Mouse (Mus musculus) intestine, embryonic 14.5 days (tissue): ENCODE data around the gene Pop4. TPM values are rescaled to one million over a fixed set of nuclear protein-coding genes. Genes with fewer than 3 reads are reported as not detected.
A peak's percentile ranks its signal among the peaks of the same experiment; 100 is the strongest.
"Not testable (repeated sequence)": the region's sequence is repeated elsewhere in the genome, so short reads cannot be mapped to it uniquely, and the experiment has no call there.

ENCODE experiments used
- ATAC-seq: fragments of 200-750 bp; cut with Nextera tagmentation; replicated peaks from 2 replicates; pipeline ENCODE4 v1.8.0; 2017; ENCODE audit warnings: low read depth, moderate number of reproducible peaks, moderate TSS enrichment, moderate library complexity; ENCODE audit not compliant: low FRiP score, low TSS enrichment
- DNase-seq: peaks from one replicate; pipeline ENCODE4 v3.0.0-alpha.2; 2018; ENCODE audit warnings: low spot score
- H3K27ac ChIP-seq: fragments of 300-500 bp; sonication (generic); 2 replicates; pipeline ENCODE4 v1.5.1; 2014; ENCODE audit warnings: low read depth, mild to moderate bottlenecking, control low read depth
- H3K27me3 ChIP-seq: fragments of 300-500 bp; sonication (generic); replicated peaks from 2 replicates; pipeline ENCODE4 v1.6.1; 2014; ENCODE audit warnings: low read length, control low read depth; ENCODE audit not compliant: control insufficient read depth, insufficient read depth
- H3K36me3 ChIP-seq: fragments of 300-500 bp; sonication (generic); 2 replicates; pipeline ENCODE4 v1.6.1; 2014; ENCODE audit warnings: low read length, control low read depth; ENCODE audit not compliant: control insufficient read depth, insufficient read depth
- H3K4me1 ChIP-seq: fragments of 300-500 bp; sonication (generic); replicated peaks from 2 replicates; pipeline ENCODE4 v1.6.1; 2014; ENCODE audit warnings: low read length, control low read depth, mixed read lengths; ENCODE audit not compliant: control insufficient read depth, insufficient read depth
- H3K4me2 ChIP-seq: fragments of 300-500 bp; sonication (generic); 2 replicates; pipeline ENCODE4 v1.6.1; 2014; ENCODE audit warnings: low read length
- H3K4me3 ChIP-seq: fragments of 300-500 bp; sonication (generic); 2 replicates; pipeline ENCODE4 v1.5.1; 2014; ENCODE audit warnings: low read depth, low read length, control low read depth, mixed read lengths
- H3K9ac ChIP-seq: fragments of 300-500 bp; sonication (generic); 2 replicates; pipeline ENCODE4 v1.6.1; 2014; ENCODE audit warnings: mild to moderate bottlenecking, low read length
- H3K9me3 ChIP-seq: fragments of 300-500 bp; sonication (generic); 2 replicates; pipeline ENCODE4 v1.6.1; 2016; ENCODE audit warnings: low read length, control low read depth; ENCODE audit not compliant: control insufficient read depth
- WGBS: fragments of 180-500 bp; shearing (Covaris S2); extraction: QIAGEN DNeasy Blood & Tissue Kit; methylation state at CpG from one replicate; pipeline ENCODE4 v1.1.7; 2014; 5-methylcytosine and 5-hydroxymethylcytosine counted together
- polyA plus RNA-seq: library from polyadenylated mRNA; unstranded; fragments of >200 nt; fragmentation: Nextera tagmentation; extraction: Ambion mirVana; gene quantifications from 2 replicates; pipeline ENCODE4 v1.2.1, GENCODE M21; 2014

Pop4 gene
- 50.9 and 58.2 TPM in 2 replicates for polyA plus RNA-seq

DNA sequence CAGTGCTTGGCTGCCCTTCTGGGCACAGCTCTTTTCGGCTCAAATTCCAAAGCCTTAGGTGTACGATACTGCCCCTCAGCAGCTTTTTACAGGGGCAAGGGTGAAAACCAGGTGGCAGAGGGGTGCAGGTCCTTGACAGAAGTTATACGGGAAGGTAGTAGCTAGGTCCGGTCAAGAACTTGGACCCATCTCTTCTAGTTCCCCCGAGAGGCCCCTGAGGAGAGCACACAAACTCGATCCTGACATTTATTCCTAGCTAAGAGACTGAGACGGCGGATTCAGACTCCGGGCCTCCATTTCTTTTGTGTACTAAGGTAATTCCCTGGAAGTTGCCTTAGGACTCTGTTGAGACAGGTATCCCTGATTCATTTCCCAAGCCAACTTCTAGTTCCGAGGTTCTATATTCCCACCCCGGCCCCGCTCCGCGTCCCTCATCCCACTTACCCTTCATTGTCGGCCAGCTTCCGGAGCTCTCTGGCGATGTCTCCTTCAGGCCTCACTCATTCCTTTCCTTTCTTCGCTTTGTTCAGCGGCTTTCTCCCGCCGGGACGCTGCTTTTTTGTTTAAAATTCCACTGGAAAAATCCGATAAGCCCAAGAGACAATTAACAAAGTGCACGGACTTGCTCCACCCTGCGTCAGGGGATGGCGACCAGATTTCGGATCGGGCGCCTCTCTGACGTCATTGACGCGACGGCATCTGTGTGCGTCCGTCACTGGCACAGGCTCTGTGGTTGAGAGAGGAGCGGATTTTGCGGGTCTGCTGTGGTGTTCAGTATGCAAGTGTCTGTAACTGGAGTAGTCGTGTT is at the start of gene Pop4:
Gene Pop4, minus strand, starts transcription at position 721 of the 808 bp plus-strand sequence.
- Histone ChIP-seq H3K9ac (peak within 1 kb of the TSS; percentile 84), H3K4me1 (peaks cover 5% of the 10 kb centered on the region), H3K27ac (peak within 1 kb of the TSS; percentile 67; the same call in 1 of the 2 replicates), H3K36me3 (peaks cover 32% of the 10 kb centered on the region), H3K9me3 (no peaks in the 10 kb centered on the region), H3K4me2 (peak within 1 kb of the TSS; percentile 92), H3K4me3 (peak within 1 kb of the TSS; percentile 97), H3K27me3 (no peaks in the 10 kb centered on the region)
- DNase-seq (peak; percentile 99), ATAC-seq (peak; percentile 97)
- WGBS, result under 1% methylated on average over 38 of the region's 38 CpGs

DNA sequence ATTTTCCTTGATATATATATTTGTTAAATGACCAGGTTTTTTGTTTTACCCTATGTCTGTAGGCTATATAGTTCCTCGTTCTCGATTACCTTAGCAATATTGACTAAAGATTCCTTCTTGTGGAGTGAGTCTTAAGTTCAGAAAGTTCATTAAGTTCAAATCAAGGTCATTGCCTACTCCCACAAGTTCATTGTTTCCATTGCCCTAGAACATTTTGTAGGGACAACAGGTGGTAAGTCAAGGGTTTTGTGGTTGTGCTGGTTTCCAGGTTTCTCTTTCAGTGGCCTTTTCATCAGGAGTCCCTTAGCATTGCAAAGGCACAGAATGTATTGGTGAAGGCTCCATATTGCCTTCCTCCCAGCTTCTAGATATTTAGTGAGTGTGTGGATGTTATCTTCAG is 49.4 kb upstream of the Pop4 start:
- WGBS, result 87% methylated on average over 2 of the region's 2 CpGs
- H3K4me2 ChIP-seq, result no peak overlapping the region
- no peaks in the 10 kb centered on the region for H3K4me1 ChIP-seq
- H3K27ac ChIP-seq, result no peak overlapping the region
- no peaks in the 10 kb centered on the region for H3K27me3 ChIP-seq
- no peak overlapping the region for H3K4me3 ChIP-seq
- H3K9ac ChIP-seq, result no peak overlapping the region
- H3K36me3 ChIP-seq, result no peaks in the 10 kb centered on the region
- no peaks in the 10 kb centered on the region for H3K9me3 ChIP-seq
- ATAC-seq (no peak), DNase-seq (no peak)

GRCm38 (mm10) chr7:38282192-38282591 is 11.0 kb upstream of the Pop4 start:
- H3K27ac ChIP-seq, H3K4me2 ChIP-seq, H3K4me1 ChIP-seq, H3K4me3 ChIP-seq, DNase-seq, H3K36me3 ChIP-seq, H3K9ac ChIP-seq, ATAC-seq, H3K27me3 ChIP-seq, H3K9me3 ChIP-seq: not testable (repeated sequence)
- WGBS, result 22% methylated on average over 4 of the region's 4 CpGs

DNA sequence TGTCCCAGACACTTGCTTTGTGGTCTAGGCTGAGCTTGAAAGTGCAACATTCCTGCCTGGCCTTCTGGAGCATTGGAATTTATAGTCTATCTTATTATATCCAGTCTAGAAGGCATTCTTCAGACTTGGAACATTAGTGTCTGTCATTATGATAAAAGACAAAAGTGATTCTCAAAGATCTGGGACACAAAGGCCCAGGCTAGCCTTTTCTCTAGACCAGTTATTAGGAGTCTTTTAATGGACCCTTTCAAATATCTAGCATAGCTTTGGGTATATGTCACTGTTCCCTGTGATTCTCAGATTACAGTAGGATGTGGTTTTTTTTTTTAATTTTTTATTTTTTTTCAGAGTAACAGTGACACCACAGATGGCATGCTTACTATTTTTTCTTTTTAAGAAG is 1.3 kb upstream of the Pop4 start:
- Histone ChIP-seq H3K9me3 (no peaks in the 10 kb centered on the region), H3K4me2 (no peak overlapping the region), H3K9ac (no peak overlapping the region), H3K36me3 (peaks cover 15% of the 10 kb centered on the region), H3K27ac (no peak overlapping the region), H3K4me1 (peaks cover 5% of the 10 kb centered on the region), H3K27me3 (no peaks in the 10 kb centered on the region), H3K4me3 (no peak overlapping the region)
- no peak for DNase-seq
- no peak for ATAC-seq

- H3K27ac ChIP-seq, result no peak overlapping the region
- peak overlapping the region; percentile 84 for H3K9ac ChIP-seq
- no peaks in the 10 kb centered on the region for H3K27me3 ChIP-seq
- no peak for ATAC-seq
- H3K4me3 ChIP-seq, result peak overlapping the region; percentile 97
- H3K36me3 ChIP-seq, result peaks cover 22% of the 10 kb centered on the region
- H3K4me1 ChIP-seq, result peaks cover 5% of the 10 kb centered on the region
- no peak for DNase-seq
- WGBS, result 11% methylated on average over 4 of the region's 4 CpGs
- H3K9me3 ChIP-seq, result no peaks in the 10 kb centered on the region
- peak overlapping the region; percentile 92 for H3K4me2 ChIP-seq
Observed at GRCm38 (mm10) chr7:38271859-38272258, 636 bp upstream of the Pop4 start.

DNA sequence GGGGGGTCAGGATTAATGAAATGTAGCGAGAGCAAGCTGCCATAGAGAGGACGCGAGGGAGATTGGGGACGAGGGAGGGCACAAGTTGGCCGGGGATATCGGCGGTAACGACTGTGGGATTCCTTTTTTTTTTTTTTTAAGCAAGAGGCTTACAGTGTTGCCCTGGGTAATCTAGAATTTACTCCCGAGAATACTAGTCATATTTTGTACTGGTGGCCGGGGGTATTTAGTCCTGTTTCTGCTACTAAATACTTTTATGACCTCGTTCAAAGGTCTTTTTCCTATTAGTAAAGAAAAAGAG is 238 bp upstream of the Pop4 start:
- peak overlapping the region; percentile 84 for H3K9ac ChIP-seq
- no peak; the same call in none of the 2 replicates for ATAC-seq
- peak overlapping the region; percentile 92 for H3K4me2 ChIP-seq
- WGBS, result under 1% methylated on average over 11 of the region's 11 CpGs
- peak overlapping the region; percentile 97 for H3K4me3 ChIP-seq
- H3K27ac ChIP-seq, result peak overlapping the region; percentile 67; the same call in 1 of the 2 replicates
- peaks cover 26% of the 10 kb centered on the region for H3K36me3 ChIP-seq
- H3K9me3 ChIP-seq, result no peaks in the 10 kb centered on the region
- peaks cover 5% of the 10 kb centered on the region for H3K4me1 ChIP-seq
- DNase-seq, result no peak
- no peaks in the 10 kb centered on the region for H3K27me3 ChIP-seq

DNA sequence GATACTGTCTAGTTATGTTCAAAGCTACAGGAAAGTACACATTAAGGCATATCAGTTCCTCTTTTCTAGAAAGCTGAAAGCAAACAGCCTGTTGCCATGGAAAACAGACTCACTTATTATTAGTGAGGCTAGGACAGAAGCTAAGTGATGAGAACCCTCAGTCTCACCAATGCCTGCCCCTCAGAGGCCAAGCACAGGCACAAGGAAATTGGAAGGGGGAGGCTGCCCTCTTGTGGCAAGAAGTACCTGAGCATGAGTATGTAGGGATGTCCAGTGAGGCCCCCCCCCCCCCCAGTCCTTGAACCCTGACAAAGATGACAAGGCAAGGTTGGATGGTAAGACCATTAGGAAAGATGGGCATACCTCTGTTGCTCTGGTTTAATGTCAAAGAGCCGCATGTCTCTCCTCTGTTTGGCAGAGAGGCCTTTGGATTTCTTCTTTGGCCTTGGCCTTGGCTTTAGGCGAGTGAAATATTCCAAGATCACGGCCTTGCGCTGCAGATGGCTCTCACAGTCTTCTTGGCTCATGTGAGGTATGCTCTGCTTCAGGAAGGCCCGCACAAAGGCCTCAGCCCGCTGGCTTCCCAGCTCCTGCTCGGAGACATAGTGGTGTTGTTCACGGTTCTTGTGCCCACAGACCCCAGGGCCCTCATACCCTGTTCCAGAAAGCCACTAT is 4.1 kb downstream of the Pop4 start:
- Histone ChIP-seq H3K4me2 (no peak overlapping the region), H3K27me3 (no peaks in the 10 kb centered on the region), H3K9ac (no peak overlapping the region), H3K9me3 (no peaks in the 10 kb centered on the region), H3K4me1 (peaks cover 5% of the 10 kb centered on the region), H3K27ac (no peak overlapping the region), H3K36me3 (peaks cover 68% of the 10 kb centered on the region), H3K4me3 (no peak overlapping the region)
- no peak for ATAC-seq
- DNase-seq, result peak; percentile 62
- 85% methylated on average over 8 of the region's 8 CpGs for WGBS

- Histone ChIP-seq H3K9ac (no peak overlapping the region), H3K4me2 (no peak overlapping the region), H3K9me3 (no peaks in the 10 kb centered on the region), H3K27me3 (no peaks in the 10 kb centered on the region), H3K27ac (no peak overlapping the region), H3K4me1 (no peaks in the 10 kb centered on the region), H3K4me3 (no peak overlapping the region), H3K36me3 (peaks cover 64% of the 10 kb centered on the region)
- 87% methylated on average over 5 of the region's 5 CpGs for WGBS
- DNase-seq (no peak), ATAC-seq (no peak)
Observed at GRCm38 (mm10) chr7:38262406-38262805, 8.8 kb downstream of the Pop4 start.
